Mouse (Mus musculus): Measurements from ENCODE around the gene H2-DMa. TPM values are rescaled to one million over a fixed set of nuclear protein-coding genes. Genes with fewer than 3 reads are reported as not detected.

The H2-DMa gene
- 10.8 and 12.1 TPM in 2 replicates for polyA plus RNA-seq (2015; fragmentation: Nextera tagmentation; extraction: Ambion mirVana)

- ATAC-seq (ENCODE audit: insufficient read depth, low FRiP score, low read depth) = peak; percentile 77
- Histone ChIP-seq H3K9me3 (no peaks in the 10 kb centered on the region), H3K9ac (peak within 1 kb of the TSS; percentile 89), H3K4me2 (peak within 1 kb of the TSS; percentile 79), H3K27ac (peak within 1 kb of the TSS; percentile 100), H3K36me3 (peaks cover 31% of the 10 kb centered on the region), H3K4me3 (replicated peaks) (peak within 1 kb of the TSS; percentile 80), H3K4me1 (peaks cover 32% of the 10 kb centered on the region), H3K27me3 (replicated peaks) (no peaks in the 10 kb centered on the region)
- whole genome bisulfite sequencing = under 1% methylated on average over 96 of the region's 96 CpGs
These were observed at the start of gene H2-DMa for GRCm38 (mm10) chr17:34119249-34120179. Gene H2-DMa (plus strand): TSS chr17:34119541.

GRCm38 (mm10) chr17:34072091-34072490 lies 47.2 kb upstream of the H2-DMa start:
- no peak for ATAC-seq (ENCODE audit: insufficient read depth, low FRiP score, low read depth)
- Histone ChIP-seq H3K36me3 (no peaks in the 10 kb centered on the region), H3K27ac (no peak overlapping the region), H3K9ac (no peak overlapping the region), H3K4me1 (no peaks in the 10 kb centered on the region), H3K27me3 (replicated peaks) (peaks cover 8% of the 10 kb centered on the region), H3K4me2 (no peak overlapping the region), H3K4me3 (replicated peaks) (no peak overlapping the region), H3K9me3 (no peaks in the 10 kb centered on the region)
- WGBS = 66% methylated on average over 5 of the region's 5 CpGs

GRCm38 (mm10) chr17:34075271-34075670 lies 44.1 kb upstream of the H2-DMa start:
- Histone ChIP-seq H3K9me3 (no peaks in the 10 kb centered on the region), H3K27ac (no peak overlapping the region), H3K4me3 (replicated peaks) (no peak overlapping the region), H3K36me3 (no peaks in the 10 kb centered on the region), H3K9ac (no peak overlapping the region), H3K4me2 (no peak overlapping the region), H3K4me1 (no peaks in the 10 kb centered on the region), H3K27me3 (replicated peaks) (peaks cover 12% of the 10 kb centered on the region)
- ATAC-seq (ENCODE audit: insufficient read depth, low FRiP score, low read depth) = no peak
- 37% methylated on average over 7 of the region's 7 CpGs for WGBS

DNA sequence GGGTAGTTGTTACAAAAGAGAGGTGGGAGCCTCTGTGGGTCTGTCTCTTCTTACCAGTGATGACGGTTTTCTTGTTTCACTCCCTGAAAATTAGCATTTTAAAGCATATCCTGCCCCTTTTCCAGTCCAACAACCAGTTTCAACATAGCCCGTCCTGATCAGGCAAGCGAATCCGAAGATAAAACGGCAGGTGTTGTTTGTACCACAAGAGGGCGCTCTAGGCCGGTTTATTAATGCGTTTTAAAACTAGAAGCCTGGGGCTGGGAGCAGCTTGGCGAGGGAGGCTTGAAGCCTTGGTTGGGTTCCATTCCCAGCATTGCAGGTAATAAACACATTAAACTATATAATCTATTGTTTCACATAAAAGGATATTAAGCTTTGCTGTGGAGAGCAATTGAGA lies 41.8 kb upstream of the H2-DMa start:
- H3K9ac ChIP-seq = no peak overlapping the region
- WGBS = 2% methylated on average over 9 of the region's 9 CpGs
- no peak overlapping the region for H3K27ac ChIP-seq
- peaks cover 12% of the 10 kb centered on the region for H3K27me3 ChIP-seq (replicated peaks)
- no peaks in the 10 kb centered on the region for H3K4me1 ChIP-seq
- H3K9me3 ChIP-seq = no peaks in the 10 kb centered on the region
- no peak overlapping the region for H3K4me3 ChIP-seq (replicated peaks)
- no peak for ATAC-seq (ENCODE audit: insufficient read depth, low FRiP score, low read depth)
- H3K4me2 ChIP-seq = no peak overlapping the region
- H3K36me3 ChIP-seq = no peaks in the 10 kb centered on the region

DNA sequence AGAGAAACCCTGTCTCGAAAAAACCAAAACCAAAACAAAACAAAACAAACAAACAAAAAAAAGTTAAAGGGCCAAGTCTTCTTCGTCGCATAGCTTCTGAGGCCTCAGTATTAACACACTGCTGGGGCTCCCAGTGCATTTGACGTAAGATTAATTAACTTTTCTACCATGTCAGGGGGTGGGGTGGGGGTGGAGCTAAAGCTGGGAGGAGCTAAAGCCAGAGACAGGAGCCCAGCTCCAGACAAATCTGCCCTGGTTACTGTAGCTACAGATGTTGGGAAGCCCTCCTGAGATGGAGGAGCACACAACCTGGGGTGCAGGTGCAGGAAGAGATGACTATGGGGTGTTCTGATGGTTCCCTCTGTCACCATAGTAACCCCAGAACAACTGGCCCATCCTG lies 41.2 kb upstream of the H2-DMa start:
- Histone ChIP-seq H3K36me3 (no peaks in the 10 kb centered on the region), H3K9me3 (no peaks in the 10 kb centered on the region), H3K4me3 (replicated peaks) (no peak overlapping the region), H3K4me1 (no peaks in the 10 kb centered on the region), H3K4me2 (no peak overlapping the region), H3K9ac (no peak overlapping the region), H3K27me3 (replicated peaks) (peaks cover 12% of the 10 kb centered on the region), H3K27ac (no peak overlapping the region)
- no peak for ATAC-seq (ENCODE audit: insufficient read depth, low FRiP score, low read depth)
- 55% methylated on average over 4 of the region's 4 CpGs for WGBS

GRCm38 (mm10) chr17:34079002-34079401 lies 40.3 kb upstream of the H2-DMa start:
- Histone ChIP-seq H3K4me3 (replicated peaks) (no peak overlapping the region), H3K36me3 (no peaks in the 10 kb centered on the region), H3K4me2 (no peak overlapping the region), H3K9ac (no peak overlapping the region), H3K27me3 (replicated peaks) (peaks cover 12% of the 10 kb centered on the region; the same call in 1 of the 2 replicates), H3K9me3 (no peaks in the 10 kb centered on the region), H3K27ac (no peak overlapping the region), H3K4me1 (no peaks in the 10 kb centered on the region)
- 82% methylated on average over 11 of the region's 11 CpGs for WGBS
- ATAC-seq (ENCODE audit: insufficient read depth, low FRiP score, low read depth) = no peak

DNA sequence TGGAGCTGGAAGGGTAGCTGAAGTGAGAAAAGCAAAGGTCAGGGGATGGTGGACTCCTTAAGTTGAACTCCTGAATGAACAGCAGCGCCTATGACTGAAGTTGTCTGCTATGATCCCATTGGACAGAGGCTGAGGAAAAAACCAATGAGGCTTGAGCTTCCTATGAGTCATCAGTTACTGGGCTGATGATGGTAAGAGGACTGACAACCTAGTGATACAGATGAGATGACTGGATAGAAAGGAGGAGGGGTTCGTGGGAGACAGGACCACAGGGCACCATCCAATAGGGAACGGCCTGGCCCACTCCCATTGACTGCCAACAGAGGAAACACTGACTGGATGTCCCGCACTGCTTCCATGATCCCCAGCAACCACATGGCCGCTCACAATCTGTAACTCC lies 39.7 kb upstream of the H2-DMa start:
- Histone ChIP-seq H3K4me2 (no peak overlapping the region), H3K9me3 (no peaks in the 10 kb centered on the region), H3K4me3 (replicated peaks) (no peak overlapping the region), H3K9ac (no peak overlapping the region), H3K4me1 (no peaks in the 10 kb centered on the region), H3K27me3 (replicated peaks) (peaks cover 13% of the 10 kb centered on the region; the same call in 1 of the 2 replicates), H3K36me3 (no peaks in the 10 kb centered on the region), H3K27ac (no peak overlapping the region)
- peak; percentile 30; the same call in 1 of the 2 replicates for ATAC-seq (ENCODE audit: insufficient read depth, low FRiP score, low read depth)
- 31% methylated on average over 5 of the region's 5 CpGs for WGBS

DNA sequence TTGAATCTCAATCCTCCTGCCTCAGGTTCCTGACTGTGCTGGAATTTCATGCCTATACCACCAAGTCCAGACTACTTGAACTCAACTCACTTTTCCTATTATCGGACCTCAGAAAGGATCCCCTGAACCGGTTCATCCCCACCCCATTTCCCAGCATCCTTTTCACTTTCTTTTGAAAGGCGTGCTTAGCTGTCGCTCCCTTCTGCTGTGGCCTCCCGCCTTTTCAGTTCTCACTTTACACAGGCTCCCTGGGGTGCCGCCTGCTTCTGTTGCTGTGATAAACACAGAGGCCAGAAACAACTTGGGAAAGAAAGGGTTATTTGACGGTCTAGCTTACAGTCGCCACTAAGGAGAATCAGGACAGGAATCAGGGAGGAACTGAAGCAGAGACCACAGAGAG lies 36.2 kb upstream of the H2-DMa start:
- Histone ChIP-seq H3K27ac (no peak overlapping the region), H3K9ac (no peak overlapping the region), H3K36me3 (no peaks in the 10 kb centered on the region), H3K27me3 (replicated peaks) (0 out of 2 replicates have a peak, but pooled peaks cover 5% of the 10 kb centered on the region), H3K9me3 (no peaks in the 10 kb centered on the region), H3K4me2 (no peak overlapping the region), H3K4me3 (replicated peaks) (no peak overlapping the region), H3K4me1 (no peaks in the 10 kb centered on the region)
- no peak for ATAC-seq (ENCODE audit: insufficient read depth, low FRiP score, low read depth)
- WGBS = 15% methylated on average over 8 of the region's 8 CpGs

GRCm38 (mm10) chr17:34087386-34087785 lies 32.0 kb upstream of the H2-DMa start:
- H3K4me3 ChIP-seq (replicated peaks) = no peak overlapping the region
- no peaks in the 10 kb centered on the region for H3K36me3 ChIP-seq
- 33% methylated on average over 2 of the region's 2 CpGs for WGBS
- no peaks in the 10 kb centered on the region for H3K4me1 ChIP-seq
- no peak overlapping the region for H3K4me2 ChIP-seq
- no peak overlapping the region for H3K9ac ChIP-seq
- H3K27ac ChIP-seq = no peak overlapping the region
- H3K9me3 ChIP-seq = no peaks in the 10 kb centered on the region
- 0 out of 2 replicates have a peak, but pooled peaks cover 5% of the 10 kb centered on the region for H3K27me3 ChIP-seq (replicated peaks)
- ATAC-seq (ENCODE audit: insufficient read depth, low FRiP score, low read depth) = no peak

DNA sequence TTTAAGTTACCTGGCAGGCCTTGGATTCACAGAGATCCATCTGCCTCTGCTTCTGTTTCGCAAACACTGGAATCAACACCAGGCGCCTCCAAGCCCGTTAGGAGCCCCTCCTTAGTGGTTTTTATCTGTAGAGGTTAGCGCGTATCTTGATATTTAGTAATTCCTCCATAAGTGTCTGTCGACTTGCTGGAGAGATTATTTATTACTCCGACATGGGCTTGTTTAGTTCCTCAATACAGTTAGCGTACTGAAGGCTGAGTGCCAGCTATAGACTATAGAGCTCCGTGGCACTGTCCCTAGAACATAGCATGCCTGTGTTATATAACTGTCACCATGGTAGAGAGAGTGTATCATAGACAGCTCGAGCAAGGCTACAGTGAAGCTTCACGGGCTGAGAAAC lies 31.2 kb upstream of the H2-DMa start:
- Histone ChIP-seq H3K36me3 (no peaks in the 10 kb centered on the region), H3K27ac (no peak overlapping the region), H3K4me3 (replicated peaks) (no peak overlapping the region), H3K4me1 (no peaks in the 10 kb centered on the region), H3K27me3 (replicated peaks) (0 out of 2 replicates have a peak, but pooled peaks cover 5% of the 10 kb centered on the region), H3K9me3 (no peaks in the 10 kb centered on the region), H3K4me2 (no peak overlapping the region), H3K9ac (no peak overlapping the region)
- ATAC-seq (ENCODE audit: insufficient read depth, low FRiP score, low read depth) = no peak
- WGBS = 66% methylated on average over 11 of the region's 11 CpGs

DNA sequence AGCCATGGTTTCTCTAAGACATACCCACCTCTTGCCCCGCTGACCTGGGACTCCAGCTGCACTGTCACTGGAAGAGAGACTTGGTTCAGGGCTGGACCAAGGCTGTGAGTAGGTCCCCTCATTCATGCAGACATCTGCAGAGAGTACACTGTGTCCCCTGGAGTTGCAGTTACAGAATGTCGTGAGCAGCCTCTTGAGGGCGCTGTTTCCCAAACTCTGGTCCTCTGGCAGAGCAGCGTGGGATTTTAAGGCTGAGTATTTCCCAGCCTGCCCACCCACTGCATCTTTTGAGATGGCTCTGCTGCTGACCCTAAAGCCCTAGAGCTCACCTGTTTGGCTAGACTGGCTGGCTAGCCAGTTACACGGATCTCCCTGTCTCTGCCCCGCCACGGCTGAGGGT lies 28.4 kb upstream of the H2-DMa start:
- no peak overlapping the region for H3K27ac ChIP-seq
- H3K4me3 ChIP-seq (replicated peaks) = no peak overlapping the region
- no peaks in the 10 kb centered on the region for H3K4me1 ChIP-seq
- ATAC-seq (ENCODE audit: insufficient read depth, low FRiP score, low read depth) = no peak
- WGBS = 52% methylated on average over 7 of the region's 7 CpGs
- no peak overlapping the region for H3K4me2 ChIP-seq
- H3K27me3 ChIP-seq (replicated peaks) = no peaks in the 10 kb centered on the region
- no peak overlapping the region for H3K9ac ChIP-seq
- no peaks in the 10 kb centered on the region for H3K36me3 ChIP-seq
- no peaks in the 10 kb centered on the region for H3K9me3 ChIP-seq

DNA sequence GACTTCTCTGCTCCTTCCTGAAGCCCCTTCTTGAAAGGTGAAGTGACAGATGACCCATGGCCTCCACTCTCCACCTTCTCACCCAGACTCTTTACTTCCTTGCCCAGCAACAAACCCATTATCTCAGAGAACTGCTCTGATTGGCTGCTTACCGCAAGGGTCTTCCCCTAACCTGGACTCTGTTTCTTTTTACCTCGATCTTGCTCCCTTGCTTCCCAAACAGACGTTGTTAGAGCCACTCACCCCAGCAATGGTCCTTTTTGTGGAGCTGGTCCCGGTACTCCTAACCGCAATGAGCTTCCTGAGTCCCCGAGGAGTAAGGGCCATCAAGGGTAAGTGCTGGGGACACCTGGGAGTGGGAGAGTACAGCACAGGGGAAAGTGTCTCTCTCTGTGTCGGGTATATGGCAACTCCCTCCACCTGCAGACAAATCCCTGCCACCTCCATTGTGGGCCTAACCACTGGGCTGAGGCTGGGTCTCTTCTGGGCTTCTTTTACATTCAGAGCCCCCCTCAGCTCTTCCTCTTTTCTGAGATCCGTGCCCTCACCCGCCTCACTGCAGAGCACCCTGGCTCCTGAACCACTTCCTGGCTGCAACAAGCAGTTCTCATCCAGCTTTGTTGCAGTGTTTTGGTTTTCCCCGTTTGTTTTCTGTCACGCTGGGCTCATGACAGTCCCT lies 27.0 kb upstream of the H2-DMa start, which contains the start of gene H2-Oa:
Gene H2-Oa, plus strand, starts transcription at position 144 of the 679 bp plus-strand sequence.
- Histone ChIP-seq H3K9ac (no peak within 1 kb of the TSS), H3K27me3 (replicated peaks) (no peaks in the 10 kb centered on the region), H3K4me1 (no peaks in the 10 kb centered on the region), H3K36me3 (no peaks in the 10 kb centered on the region), H3K4me2 (0 out of 2 replicates have a peak within 1 kb of the TSS, but pooled peaks have one; percentile 5), H3K9me3 (no peaks in the 10 kb centered on the region), H3K4me3 (replicated peaks) (no peak within 1 kb of the TSS), H3K27ac (no peak within 1 kb of the TSS)
- WGBS = 31% methylated on average over 11 of the region's 11 CpGs
- no peak for ATAC-seq (ENCODE audit: insufficient read depth, low FRiP score, low read depth)
